Mouse (Mus musculus) telencephalon, adult 2 months (tissue): ENCODE measurements around the gene Pdzd2.
A peak's percentile ranks its signal among the peaks of the same experiment; 100 is the strongest.

Experiments
- DNase-seq: peaks from one replicate; pipeline ENCODE4 v3.0.0-alpha.2; 2011; ENCODE audit warnings: low read depth, low spot score

Gene Pdzd2

DNA sequence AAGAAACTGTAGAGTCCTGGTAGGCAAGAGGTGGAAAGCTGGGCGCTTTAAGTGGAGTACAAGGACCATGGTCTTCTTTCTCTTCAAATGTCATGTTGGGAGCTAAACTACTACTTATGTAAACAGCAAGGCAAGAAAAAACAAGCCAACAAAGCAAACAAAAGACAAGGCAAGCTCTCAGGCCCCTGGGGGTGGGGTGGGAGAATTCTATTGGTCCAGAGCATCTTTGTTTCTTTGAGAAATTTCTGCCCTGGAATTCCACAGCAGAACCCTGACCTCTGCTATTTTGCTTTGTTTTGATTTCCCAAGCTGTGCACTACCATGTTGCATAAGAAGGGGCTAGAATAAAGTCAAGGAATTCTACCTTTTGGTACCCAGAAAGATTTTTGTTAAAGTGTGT is 307.4 kb downstream of the Pdzd2 start:
- no peak for DNase-seq

DNA sequence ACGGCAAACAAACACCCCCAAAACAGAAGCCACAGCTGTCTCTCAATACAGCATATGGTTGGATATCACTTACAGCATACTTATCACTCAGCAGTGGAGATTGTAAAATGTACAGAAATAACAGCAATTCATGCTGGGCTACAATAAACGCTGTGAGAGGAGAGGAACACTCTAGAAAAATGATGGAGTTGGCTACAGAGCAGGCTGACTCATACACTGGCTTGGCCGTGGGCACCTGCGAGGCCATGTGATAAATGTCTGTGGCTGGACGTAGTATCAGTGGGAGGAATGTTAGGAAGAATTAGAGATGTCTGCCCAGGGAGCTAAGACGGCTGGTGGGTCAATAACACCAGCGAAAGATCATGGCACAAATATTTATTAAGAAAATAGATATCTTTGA is 308.0 kb downstream of the Pdzd2 start:
- peak; percentile 27 for DNase-seq

DNA sequence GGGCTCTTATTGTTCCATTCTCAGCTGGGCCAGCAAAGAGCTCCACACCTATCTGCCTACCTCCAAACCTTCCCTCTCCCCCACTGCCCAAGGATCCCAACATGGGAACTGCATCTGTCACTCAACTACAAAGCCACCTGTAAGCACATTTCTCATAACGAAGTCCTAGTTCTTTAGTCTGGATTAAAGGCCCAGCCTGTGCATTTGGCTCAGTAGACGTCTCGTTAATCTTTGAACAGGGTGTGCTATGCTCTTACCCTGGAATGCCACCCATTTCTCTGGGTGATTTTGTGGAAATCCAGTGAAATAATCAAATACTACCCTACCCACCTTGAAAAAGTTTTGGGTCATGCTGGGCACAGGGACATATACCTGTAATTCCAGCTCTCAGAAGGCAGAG is 308.5 kb downstream of the Pdzd2 start:
- no peak for DNase-seq

DNA sequence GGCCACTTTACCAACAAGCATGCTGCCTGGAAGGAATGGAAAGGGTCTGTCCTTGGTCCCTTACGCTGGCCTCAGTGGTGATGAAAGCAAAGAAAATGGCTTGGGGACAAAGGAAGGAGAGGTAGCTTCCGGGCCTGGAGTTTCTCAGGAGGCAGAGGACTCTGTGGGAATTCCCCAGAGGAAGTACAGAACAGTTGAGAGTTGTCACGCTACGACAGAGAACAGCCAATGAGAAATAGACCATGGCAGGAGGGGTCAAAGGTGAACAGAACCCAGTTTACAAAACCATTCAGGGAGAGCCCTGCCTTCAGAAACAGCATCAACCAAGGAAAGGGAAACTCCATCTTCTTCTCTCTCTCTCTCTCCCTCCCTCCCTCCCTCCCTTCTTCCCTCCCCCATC is 309.1 kb downstream of the Pdzd2 start:
- DNase-seq, result no peak

DNA sequence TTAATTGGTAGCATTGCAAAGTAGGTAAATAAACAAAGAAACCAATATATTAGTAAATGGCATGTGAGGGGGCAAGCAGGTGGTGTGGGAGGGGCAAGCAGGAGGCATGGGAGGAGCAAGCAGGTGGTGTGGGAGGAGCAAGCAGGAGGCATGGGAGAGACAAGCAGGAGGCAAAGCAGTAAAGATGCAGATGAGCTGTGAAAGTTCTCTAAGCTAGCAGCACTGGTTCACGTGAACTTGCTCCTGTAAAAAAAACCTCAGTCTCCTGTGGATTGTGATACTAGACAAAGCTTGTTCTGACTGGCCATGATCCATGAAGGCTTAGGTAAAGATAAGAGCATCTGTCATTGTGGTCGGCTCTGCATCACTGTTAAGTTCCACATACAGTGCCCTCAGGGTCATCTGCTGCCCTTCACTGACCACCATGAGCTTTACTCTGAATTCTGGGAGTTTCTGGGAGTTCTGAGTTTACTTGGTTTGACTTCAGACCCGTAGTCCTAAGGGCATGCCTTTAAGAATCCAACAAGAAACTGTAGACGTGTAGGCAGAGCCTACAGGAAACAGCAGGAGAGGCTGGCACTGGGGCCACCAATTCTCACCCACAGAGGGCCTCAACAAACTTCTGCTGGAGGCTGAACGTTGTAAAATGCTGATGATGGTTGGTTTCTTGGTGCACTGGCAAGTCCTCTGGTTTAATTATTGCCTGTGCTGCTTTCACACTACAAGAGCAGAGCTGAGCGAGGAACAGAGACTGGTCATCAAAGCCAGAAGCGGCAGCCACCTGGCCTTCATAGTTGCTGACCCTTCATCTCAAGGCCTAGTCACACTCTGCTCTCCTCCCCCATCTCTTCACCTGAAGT is 309.9 kb downstream of the Pdzd2 start:
- DNase-seq, result no peak

DNA sequence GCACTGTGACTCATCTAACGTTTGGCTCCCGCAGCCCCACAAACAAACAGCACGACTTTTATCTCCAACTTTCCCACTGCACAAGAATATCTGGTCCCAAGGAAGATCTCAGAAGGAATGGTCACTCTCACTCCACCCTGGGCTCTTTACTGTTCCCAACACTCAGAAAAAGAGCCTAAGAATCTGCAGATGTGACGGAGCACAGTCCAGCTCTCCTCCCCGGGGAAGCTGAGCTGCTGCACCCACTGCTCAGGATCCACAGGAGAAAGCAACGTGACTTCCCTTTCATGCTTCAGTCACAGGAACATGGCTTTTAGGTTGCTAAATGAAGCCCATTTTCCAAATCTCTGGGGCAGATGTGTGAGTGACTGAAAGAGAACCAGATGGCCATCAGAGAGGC is 311.9 kb downstream of the Pdzd2 start:
- DNase-seq, result no peak

DNA sequence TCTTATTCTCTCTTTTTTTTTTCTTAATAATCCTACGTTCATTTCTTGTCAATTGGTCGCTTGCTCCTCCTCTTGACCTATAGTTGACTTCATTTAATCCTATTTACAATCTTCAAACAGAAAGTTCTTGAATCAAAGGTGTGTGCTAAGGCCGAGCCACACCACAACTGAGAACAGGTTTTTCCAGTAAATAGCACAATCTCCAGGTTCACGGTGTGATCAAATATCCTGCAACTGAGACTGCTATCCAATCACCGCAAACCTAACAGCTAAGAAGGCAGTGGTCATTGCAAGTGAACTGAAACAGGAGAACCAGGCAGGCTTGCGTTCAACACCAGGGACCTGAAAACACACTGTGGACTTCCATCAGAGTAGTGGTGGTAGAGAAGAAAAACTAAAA is 313.4 kb downstream of the Pdzd2 start:
- DNase-seq, result no peak

DNA sequence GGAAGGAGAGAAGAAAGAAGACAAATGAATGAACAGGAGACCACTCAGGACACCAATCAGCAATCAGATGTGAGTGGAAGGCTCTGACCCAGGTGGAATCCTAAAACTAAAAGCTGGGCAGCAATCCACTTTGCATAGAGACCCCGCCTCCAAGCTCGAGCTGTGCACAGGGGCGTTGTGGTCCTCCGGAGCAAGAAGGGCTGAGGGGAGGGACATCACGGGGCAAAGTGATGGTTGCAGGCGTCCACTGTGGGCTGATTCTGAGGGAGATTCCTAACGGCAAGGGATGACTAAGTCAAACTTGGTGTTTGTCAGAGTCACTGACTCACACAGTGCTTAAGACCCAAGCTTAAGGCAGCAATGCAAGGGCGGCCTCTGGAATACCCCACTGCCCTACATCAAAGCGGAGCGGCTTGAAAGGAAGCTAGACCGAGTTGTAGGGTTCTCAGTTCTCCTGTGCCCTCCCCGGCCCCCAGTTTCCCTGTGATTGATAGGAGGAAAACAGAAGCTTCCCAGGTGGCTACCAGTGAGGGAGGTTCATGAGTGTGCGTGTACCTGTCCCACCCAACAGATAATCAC is 314.6 kb downstream of the Pdzd2 start:
- no peak for DNase-seq

DNA sequence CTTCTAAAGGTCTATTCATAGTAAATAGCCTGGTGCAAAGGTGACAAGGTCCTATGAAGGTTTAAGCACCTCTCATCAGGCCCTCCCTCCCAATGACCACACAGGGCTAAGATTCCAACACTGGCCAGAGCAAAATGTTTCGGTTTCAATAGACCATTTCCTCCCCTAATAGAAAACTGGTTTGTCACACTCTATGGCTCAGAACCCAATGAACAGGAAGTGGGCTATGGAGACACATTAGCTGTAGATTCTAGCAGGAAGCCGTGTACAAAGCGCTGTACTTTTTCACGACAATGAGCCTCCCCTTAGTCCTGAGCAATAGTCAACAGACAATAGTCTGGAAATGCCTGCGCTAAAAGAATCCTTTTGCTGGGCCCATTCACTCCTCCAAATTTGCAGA is 315.5 kb downstream of the Pdzd2 start:
- DNase-seq, result no peak

DNA sequence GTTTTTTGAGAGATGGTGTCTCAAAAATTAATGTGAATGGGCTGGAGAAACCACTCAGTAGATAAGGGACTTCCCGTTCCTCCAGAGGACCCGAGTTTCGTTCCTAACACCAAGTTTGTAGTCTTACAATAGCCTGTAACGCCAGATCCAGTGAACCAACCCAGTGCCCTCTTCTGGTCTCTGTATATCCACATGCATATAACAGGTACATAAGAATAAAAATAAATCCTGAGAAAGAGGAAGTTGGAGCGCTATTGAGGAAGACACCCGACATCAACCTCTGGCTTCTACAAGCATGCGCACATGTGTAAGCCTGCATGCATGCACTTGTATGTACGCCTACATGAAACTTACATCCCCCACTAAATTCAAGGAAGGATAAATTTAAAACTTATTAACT is 318.8 kb downstream of the Pdzd2 start:
- no peak for DNase-seq

DNA sequence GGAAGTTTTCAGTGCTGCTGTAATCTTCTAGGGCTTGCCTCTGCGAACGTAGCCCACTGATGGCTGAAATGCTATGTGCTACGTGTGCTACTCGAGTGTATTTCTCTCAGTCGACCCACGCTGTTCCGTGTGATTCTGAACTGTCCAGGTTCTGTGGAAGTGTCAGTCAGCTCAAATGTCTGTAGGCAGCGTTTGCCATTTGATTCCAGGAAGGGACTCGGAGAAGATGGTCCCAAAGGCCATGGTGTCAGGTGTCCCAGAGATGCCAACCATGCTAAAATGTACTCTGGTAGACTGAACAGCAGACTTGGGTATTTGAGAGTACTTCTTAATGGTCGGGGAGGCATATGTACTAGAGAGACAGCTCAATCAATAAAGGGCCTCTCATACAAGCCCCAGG is 319.3 kb downstream of the Pdzd2 start:
- DNase-seq, result no peak

DNA sequence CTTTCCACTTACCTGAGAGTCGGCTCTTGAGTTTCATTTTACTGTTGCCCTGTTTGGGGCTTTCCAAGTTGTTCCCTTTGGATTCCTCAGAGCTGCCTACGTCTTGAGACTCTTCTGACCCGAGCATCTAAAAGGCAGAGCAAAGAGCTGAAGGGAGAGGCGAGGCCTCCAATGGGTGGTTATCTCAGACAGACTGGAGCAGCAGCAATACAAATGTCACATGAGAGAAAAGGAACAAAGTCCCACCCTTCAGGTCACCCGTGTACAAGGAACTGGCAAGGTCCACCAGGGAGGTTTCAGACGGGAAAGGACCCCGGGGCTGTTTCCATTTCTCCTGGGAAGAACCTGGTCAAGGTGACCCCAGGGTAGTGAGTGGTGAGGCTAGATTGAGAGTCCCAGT is 320.3 kb downstream of the Pdzd2 start:
- DNase-seq, result no peak

DNA sequence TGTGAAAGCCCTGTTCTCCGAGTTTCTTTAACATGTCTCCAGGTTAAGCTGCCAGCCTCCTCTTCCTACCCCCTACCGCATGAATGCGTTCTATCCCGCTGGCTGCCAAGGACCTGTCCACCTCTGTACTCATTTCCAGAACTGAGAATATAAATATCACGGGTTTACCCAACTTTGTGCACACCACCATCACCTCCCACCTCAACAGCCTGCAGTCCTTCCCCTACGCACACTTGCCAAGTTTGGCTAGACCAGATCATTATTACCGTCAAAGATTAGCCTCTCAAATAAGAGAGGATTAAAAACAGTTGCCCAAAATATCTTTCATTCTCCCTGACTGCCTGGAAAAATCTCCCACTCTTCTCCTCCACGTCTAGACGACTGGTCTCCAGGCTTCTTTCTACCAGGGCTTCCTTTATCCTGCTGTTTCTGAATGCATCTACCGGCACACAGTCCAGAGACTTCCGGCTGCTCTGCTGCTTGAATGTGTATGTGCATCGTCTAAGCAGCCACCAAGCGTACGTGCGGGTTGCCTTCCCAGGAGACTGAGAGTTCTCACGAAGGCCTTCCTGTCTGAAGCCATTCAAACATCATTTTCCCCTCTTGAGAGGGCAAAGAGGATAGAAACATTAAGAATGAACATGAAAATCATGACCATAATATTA is 324.1 kb downstream of the Pdzd2 start:
- DNase-seq, result no peak

DNA sequence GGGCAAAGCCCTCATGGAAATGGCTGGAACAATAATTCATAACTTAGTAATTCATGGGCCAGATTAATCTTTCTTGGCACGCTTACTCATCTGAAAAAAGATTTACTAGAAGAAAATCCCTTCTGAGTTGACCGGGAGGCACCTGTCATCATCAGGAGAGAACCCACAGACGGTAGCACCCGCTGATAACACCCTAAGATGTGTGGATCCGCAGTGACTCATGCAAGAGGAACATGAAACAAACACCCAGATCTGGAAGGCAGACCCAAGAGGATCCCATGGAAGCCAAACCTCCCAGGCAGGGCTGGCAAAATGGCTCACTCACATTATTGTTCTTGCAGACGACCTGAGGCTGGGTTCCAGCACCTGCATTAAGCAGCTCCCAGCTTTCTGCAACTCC is 325.0 kb downstream of the Pdzd2 start:
- no peak for DNase-seq

DNA sequence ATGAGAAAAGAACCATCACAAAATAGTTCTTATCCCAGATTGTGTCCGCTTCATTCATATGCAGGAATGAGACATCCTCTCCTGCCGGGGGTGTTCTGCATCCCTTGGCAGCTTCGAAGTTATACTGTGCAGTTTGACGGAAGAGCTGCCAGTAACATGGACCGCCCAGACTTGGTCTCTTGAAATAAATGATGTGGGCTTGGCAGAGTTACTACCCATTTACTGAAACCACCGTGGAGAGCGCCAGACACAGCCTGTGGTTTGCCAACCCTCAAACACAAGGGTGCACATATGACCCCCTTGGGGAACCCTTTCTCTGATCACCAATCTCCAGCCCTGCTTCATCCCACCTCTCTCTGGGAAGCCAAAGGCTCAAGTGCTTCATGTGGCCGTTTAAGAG is 331.5 kb downstream of the Pdzd2 start:
- DNase-seq, result peak; percentile 59

DNA sequence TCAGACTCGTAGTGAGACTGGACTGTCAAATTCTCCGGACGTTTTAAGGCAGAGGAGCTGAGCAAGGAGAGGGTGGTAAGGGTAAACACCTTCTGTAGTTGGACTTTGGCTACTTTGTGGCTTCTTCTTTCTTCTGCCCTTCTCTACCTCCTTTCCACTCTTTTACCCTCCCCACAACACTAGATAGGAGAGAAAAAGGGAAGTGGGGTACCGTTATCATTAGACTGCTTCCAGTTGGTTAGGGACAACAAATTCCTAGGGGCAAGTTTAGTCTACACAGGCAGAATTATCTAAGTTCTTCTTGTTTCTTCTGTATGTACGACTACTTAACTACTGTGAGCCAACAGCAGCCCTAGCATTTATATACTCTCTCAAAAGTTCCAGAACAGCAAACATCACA is 334.1 kb downstream of the Pdzd2 start:
- no peak for DNase-seq

DNA sequence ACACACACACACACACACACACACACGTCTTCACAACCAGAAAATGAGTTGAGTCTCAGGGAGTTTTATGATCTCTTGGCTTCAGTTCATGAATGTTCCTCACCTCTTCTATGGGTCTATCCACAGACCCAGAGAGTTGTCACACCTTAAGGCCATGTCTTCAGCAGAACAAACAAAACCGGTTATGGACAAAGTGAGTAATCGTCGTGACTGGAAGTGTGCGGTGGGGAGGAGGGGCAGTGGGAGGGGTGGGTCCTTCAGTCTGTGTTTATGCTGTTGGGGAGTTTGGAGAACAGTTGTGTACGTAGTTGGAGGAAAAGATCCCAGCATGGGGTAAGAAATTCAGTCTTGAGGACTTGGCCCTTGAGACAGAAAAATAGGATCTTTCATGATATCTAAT is 342.7 kb downstream of the Pdzd2 start:
- no peak for DNase-seq

DNA sequence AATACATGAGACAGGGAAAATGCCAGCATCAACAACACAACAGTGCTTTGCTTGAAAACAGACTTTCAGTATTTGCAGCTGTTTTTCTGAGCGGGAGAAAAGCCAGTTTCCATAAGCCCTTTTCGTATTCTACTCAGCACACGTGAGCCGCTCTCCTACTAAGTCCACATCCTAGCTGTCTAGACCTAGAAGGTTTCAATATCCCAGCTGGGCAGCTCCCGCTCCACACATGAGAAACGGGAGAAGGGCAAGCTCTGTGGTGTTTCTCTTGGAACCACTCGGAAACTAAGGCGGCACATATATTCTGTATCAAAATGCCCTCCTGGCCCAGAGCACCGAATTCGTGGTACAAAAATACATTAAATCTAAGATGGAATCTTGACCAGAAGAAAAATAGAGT is 345.0 kb downstream of the Pdzd2 start:
- DNase-seq, result no peak

DNA sequence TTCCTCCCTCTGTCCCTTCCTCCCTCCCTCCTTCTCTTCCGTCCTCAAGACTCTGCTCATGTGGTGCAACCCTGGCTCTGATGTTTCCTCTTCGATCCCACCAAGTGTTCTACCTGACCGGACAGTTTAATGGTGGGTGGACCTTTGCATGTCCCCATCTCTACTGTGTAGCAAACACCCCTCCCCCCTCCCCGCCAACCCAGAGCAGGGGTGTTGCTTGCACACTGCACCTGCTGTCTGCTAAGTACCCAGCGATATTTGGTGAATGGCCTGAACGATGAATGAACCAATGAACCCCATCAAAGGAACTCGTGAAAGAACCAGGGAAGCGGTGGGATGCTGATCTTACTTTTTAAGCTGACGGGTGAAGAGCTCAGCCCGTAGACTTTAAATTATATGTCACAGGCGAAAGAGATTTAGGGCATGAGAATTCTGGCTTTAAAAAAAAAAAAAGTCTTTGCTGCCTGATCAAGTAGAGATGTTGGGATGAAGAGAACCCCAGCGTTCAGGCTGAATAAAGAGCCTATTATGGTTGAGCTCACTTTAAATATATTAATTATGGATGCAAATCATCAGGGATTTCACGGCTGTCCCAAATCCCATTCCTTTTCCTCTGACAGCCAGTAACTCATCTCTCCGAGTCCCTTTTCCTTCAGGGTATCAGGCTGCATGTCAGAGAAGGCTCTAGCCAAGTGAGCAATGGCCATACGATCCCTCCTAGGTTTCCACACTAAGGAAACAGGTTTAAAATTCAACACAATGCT is 350.8 kb downstream of the Pdzd2 start:
- no peak for DNase-seq

DNA sequence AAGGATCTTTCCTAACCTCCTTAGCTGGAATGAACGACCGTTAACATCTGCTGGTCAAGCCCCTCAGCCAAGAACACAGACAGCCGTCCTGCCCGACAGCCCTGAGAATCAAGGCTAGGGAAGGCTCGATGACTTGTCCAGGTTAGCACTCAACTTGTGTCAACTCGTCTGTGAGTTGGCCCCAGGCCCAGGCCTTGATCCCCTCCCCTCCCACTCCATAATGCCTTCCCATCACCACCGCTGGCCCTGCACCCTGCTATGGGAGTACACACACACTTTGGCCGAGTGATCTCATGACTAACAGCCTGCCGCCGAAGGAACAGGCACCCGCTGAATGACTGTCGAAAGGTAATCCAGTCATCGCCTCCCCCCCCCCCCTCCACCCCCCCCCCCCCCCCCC is 355.0 kb downstream of the Pdzd2 start:
- no peak for DNase-seq

DNA sequence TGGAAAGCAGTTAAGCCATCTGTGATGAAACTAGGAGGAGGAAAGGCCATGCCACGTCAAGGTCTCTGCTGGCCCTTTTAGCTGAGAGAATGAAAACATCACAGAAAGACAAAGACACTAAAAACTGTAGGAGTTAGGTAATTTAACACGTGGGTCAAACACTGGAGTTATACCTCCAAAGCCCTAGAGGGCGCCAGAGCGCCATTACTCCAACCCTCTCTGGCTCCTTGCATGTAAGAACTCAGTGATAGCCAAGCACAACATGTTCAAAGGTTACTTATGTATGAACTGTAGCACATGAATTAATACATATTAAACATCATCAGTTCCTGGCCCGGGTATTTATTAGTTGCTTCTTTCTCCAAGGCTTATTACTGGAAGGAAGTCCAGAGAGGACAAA is 359.2 kb downstream of the Pdzd2 start:
- no peak for DNase-seq

DNA sequence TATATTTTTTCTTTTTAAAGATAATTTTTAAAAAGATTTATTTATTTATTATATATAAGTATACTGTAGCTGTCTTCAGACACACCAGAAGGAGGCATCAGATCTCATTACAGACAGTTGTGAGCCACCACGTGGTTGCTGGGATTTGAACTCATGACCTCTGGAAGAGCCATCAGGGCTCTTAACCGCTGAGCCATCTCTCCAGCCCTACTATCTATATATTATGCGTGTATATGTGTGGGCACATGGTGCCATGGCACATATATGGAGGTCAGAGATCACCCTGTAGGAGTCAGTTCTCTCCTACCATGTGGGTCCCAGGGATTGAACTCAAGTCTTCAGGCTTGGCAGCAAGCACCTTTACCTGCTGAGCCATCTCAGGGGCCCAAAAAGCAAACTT is 359.7 kb downstream of the Pdzd2 start:
- DNase-seq, result no peak
